Mouse (Mus musculus) intestine, postnatal 0 days (tissue): ENCODE results near the gene Ncstn. TPM values are rescaled to one million over a fixed set of nuclear protein-coding genes. Genes with fewer than 3 reads are reported as not detected.

Experiments used
- ATAC-seq: fragments of 200-750 bp; cut with Nextera tagmentation; 2 replicates; pipeline ENCODE4 v1.8.0; 2017; ENCODE audit warnings: mild to moderate bottlenecking, moderate TSS enrichment, moderate library complexity
- H3K27ac ChIP-seq: fragments of 300-500 bp; sonication (generic); 2 replicates; pipeline ENCODE4 v1.5.1; 2014; ENCODE audit warnings: mild to moderate bottlenecking, low read depth, low read length, moderate library complexity
- H3K27me3 ChIP-seq: fragments of 300-500 bp; sonication (generic); replicated peaks from 2 replicates; pipeline ENCODE4 v1.6.1; 2014; ENCODE audit warnings: low read length, mixed read lengths; ENCODE audit not compliant: control insufficient read depth, insufficient read depth
- H3K36me3 ChIP-seq: fragments of 300-500 bp; sonication (generic); 2 replicates; pipeline ENCODE4 v1.6.1; 2014; ENCODE audit warnings: mild to moderate bottlenecking, moderate library complexity; ENCODE audit not compliant: control insufficient read depth, insufficient read depth
- H3K4me1 ChIP-seq: fragments of 300-500 bp; sonication (generic); replicated peaks from 2 replicates; pipeline ENCODE4 v1.6.1; 2014; ENCODE audit warnings: antibody characterized with exemption, low read length, mixed read lengths; ENCODE audit not compliant: control insufficient read depth, insufficient read depth
- H3K4me2 ChIP-seq: fragments of 300-500 bp; sonication (generic); replicated peaks from 2 replicates; pipeline ENCODE4 v1.6.1; 2014; ENCODE audit warnings: low read depth, mild to moderate bottlenecking, moderate library complexity
- H3K4me3 ChIP-seq: fragments of 300-500 bp; sonication (generic); 2 replicates; pipeline ENCODE4 v1.5.1; 2014; ENCODE audit warnings: low read depth, low read length
- H3K9ac ChIP-seq: fragments of 300-500 bp; sonication (generic); 2 replicates; pipeline ENCODE4 v1.6.1; 2014; ENCODE audit warnings: mild to moderate bottlenecking, low read depth, low read length
- H3K9me3 ChIP-seq: fragments of 300-500 bp; sonication (generic); 2 replicates; pipeline ENCODE4 v1.6.1; 2016; ENCODE audit warnings: mixed run types; ENCODE audit not compliant: control insufficient read depth
- CTCF ChIP-seq: sonication (generic); IDR thresholded peaks from 2 replicates; pipeline ENCODE4 v1.5.1; 2016; ENCODE audit warnings: low read depth, mild to moderate bottlenecking, control low read depth, antibody characterized with exemption, moderate library complexity
- WGBS: fragments of 180-500 bp; shearing (Covaris S2); extraction: QIAGEN DNeasy Blood & Tissue Kit; methylation state at CpG from one replicate; pipeline ENCODE4 v1.1.7; 2014; 5-methylcytosine and 5-hydroxymethylcytosine counted together
- polyA plus RNA-seq: library from polyadenylated mRNA; unstranded; fragments of >200 nt; fragmentation: Nextera tagmentation; extraction: Ambion mirVana; gene quantifications from 2 replicates; pipeline ENCODE4 v1.2.1, GENCODE M21; 2015

Ncstn gene
- polyA plus RNA-seq, 1 experiment from 2014 or later, result 110 TPM

DNA sequence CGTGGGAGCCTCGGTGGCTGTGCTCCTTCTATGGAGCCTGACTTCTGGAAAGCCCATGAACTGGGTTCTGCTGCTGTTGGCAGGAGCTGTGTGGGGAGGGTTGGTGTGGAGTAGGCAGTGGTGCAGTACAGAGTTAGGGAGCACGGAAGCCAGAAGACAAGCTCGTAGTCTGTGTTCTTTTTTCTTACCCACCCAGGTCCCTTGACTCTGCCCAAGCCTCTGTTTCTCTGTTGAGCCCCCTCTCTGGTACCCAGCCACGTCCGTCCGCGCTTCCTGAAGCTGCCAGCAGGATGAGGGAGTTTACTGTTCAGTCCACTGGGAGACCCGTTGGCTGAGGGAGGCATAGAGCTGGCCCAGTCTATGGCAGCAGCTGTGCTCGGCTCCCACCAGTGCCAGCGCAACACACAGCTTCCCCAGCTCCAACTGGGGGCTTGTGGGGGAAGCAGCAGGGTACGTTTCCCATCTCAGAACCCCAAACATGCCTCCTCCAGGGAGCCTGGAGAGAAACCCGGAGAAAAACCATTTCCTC is 17.9 kb downstream of the Ncstn start:
- no peak for ATAC-seq
- WGBS, result 78% methylated on average over 13 of the region's 13 CpGs
- H3K27me3 ChIP-seq, result no peaks in the 10 kb centered on the region
- TF ChIP-seq CTCF, result no peak
- H3K27ac ChIP-seq, result no peak overlapping the region
- H3K36me3 ChIP-seq, result peaks cover 52% of the 10 kb centered on the region
- H3K9me3 ChIP-seq, result no peaks in the 10 kb centered on the region
- H3K9ac ChIP-seq, result no peak overlapping the region
- H3K4me2 ChIP-seq, result no peak overlapping the region
- no peaks in the 10 kb centered on the region for H3K4me1 ChIP-seq
- H3K4me3 ChIP-seq, result no peak overlapping the region

- WGBS, result 10% methylated on average over 4 of the region's 4 CpGs
- peak; percentile 51 for ATAC-seq
- Histone ChIP-seq H3K4me2 (no peak overlapping the region), H3K4me3 (no peak overlapping the region), H3K36me3 (peaks cover 40% of the 10 kb centered on the region), H3K9ac (no peak overlapping the region), H3K4me1 (no peaks in the 10 kb centered on the region), H3K27me3 (no peaks in the 10 kb centered on the region), H3K9me3 (no peaks in the 10 kb centered on the region), H3K27ac (no peak overlapping the region)
- TF ChIP-seq CTCF, result no peak
Observed at GRCm38 (mm10) chr1:172063291-172064023, 19.1 kb downstream of the Ncstn start.

- Histone ChIP-seq H3K27me3 (no peaks in the 10 kb centered on the region), H3K36me3 (peaks cover 26% of the 10 kb centered on the region), H3K4me3 (no peak overlapping the region), H3K9ac (no peak overlapping the region), H3K9me3 (no peaks in the 10 kb centered on the region), H3K27ac (no peak overlapping the region), H3K4me2 (no peak overlapping the region), H3K4me1 (no peaks in the 10 kb centered on the region)
- WGBS, result 55% methylated on average over 2 of the region's 2 CpGs
- TF ChIP-seq CTCF, result no peak
- ATAC-seq, result no peak
Observed at GRCm38 (mm10) chr1:172062101-172062500, 20.5 kb downstream of the Ncstn start.

DNA sequence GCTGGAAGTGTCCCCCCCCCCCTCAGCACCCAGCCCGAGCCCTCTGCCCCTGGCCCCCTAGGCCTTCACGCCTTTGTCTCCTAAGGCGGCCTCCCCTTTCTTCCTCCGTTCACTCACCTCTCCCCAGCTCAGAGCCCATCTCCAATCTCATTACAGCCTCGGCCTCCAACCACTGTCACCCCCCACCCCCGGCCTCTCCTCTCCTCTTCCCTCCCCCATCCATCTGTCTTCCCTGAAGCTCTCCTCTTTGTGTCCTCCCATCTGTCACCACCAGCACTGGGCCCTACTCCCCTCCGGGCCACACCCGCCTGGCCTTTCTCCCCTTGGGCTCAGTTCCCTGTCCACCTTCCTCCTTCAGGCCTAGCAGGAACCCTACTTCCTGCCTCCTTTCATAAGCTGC is 21.4 kb downstream of the Ncstn start:
- WGBS, result 55% methylated on average over 8 of the region's 8 CpGs
- Histone ChIP-seq H3K4me2 (no peak overlapping the region), H3K9ac (no peak overlapping the region), H3K4me3 (no peak overlapping the region), H3K27ac (no peak overlapping the region), H3K36me3 (peaks cover 19% of the 10 kb centered on the region), H3K27me3 (no peaks in the 10 kb centered on the region), H3K9me3 (no peaks in the 10 kb centered on the region), H3K4me1 (no peaks in the 10 kb centered on the region)
- no peak for TF ChIP-seq CTCF
- no peak for ATAC-seq

DNA sequence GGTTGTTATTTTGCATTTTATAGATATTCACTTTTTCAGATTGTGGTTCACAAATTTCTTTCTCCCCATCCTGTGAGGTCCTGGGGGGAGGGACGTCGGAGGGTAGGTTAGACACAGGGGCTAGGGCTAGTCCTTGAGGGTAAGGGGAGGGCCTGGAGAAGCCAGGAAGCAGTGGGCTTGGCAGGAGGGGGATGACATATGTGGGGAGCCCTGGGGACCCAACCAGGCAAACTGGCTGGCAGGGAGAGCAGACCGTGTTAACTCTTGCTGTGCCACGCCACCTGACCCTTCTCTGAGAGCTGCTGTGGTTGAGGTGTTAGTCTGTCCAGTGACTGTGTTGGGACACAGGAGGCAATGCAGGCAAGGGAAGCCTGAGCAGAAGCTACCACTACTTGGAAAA is 21.9 kb downstream of the Ncstn start:
- H3K9me3 ChIP-seq, result no peaks in the 10 kb centered on the region

DNA sequence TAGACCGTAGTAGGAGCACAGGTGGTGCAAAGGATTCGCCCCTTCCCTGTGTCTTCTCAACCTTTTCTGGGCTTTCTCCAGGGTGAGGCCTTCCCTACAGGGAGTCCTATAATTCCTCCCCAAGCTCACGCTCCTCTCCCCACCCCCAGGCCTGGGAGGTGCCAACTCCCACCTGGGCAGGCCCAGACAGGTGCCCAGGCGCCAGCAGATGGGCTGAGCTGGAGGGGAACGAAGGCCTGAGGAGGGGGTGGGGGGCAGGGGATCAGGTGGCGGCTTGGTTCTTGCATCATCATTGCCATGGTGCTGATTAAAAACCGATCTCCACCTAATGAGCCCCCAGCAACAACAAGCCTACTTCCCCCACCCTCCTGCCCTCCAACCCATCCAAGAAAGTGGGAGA is 23.7 kb downstream of the Ncstn start:
- H3K4me3 ChIP-seq, result no peak overlapping the region
- no peaks in the 10 kb centered on the region for H3K9me3 ChIP-seq
- H3K36me3 ChIP-seq, result no peaks in the 10 kb centered on the region
- H3K4me2 ChIP-seq, result no peak overlapping the region
- peaks cover 2% of the 10 kb centered on the region; the same call in 1 of the 2 replicates for H3K4me1 ChIP-seq
- H3K27me3 ChIP-seq, result 0 out of 2 replicates have a peak, but pooled peaks cover 3% of the 10 kb centered on the region
- no peak overlapping the region for H3K9ac ChIP-seq
- no peak overlapping the region for H3K27ac ChIP-seq
- WGBS, result 80% methylated on average over 7 of the region's 7 CpGs
- TF ChIP-seq CTCF, result no peak
- ATAC-seq, result no peak

More for the DNA sequence above, 21.9 kb downstream of the Ncstn start:
- no peaks in the 10 kb centered on the region for H3K27me3 ChIP-seq
- 55% methylated on average over 4 of the region's 4 CpGs for WGBS
- no peak overlapping the region for H3K27ac ChIP-seq
- H3K9ac ChIP-seq, result no peak overlapping the region
- no peak overlapping the region for H3K4me3 ChIP-seq
- no peak for ATAC-seq
- no peak overlapping the region for H3K4me2 ChIP-seq
- TF ChIP-seq CTCF, result no peak
- H3K4me1 ChIP-seq, result no peaks in the 10 kb centered on the region
- peaks cover 15% of the 10 kb centered on the region for H3K36me3 ChIP-seq
